37 mouse cellular contexts compared by ENCODE assay signal in the genomic region with DNA sequence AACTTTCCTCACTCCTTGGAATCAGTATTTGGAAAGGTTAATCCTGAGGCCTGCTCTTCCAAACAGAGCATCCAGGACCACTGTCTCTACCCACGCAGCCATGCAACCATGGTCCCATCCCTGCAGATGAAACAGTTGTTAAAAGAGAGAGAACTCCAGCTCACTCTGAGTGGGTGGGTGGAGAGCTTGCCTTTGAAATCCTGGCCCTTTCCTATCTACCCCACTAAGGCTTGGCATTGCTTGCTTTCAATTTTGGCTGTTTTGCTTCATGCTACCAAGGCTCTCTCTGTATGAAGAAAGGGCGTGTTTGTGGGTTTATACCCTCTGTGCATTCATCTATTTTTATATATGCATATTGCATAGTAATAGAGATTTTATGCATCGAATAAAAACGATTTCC. TPM values are rescaled to one million over a fixed set of nuclear protein-coding genes. Genes with fewer than 3 reads are reported as not detected.
DNase-seq lines count a peak whose midpoint lies in the region; ATAC-seq and TF ChIP-seq lines count a peak whose summit lies in the region.
"Had no signal": no experiment of that assay in that cellular context is flagged by ENCODE, and none has a peak within 500 bp of the region (broad histone marks: within the 10 kb centered on the region; RNA-seq: fewer than 3 reads in every experiment).

No protein-coding gene starts in this region.

- no peaks in the 10 kb centered on the region; the same call in 1 of the 2 replicates for H3K27me3 ChIP-seq in forebrain, embryonic 13.5 days
- H3K27me3 ChIP-seq in forebrain, embryonic 10.5 days (ENCODE audit: poor library complexity, severe bottlenecking): no peaks in the 10 kb centered on the region
- no peaks in the 10 kb centered on the region for H3K27me3 ChIP-seq in hindbrain, embryonic 16.5 days (replicated peaks; ENCODE audit: control insufficient read depth, insufficient read depth, low read length)
- H3K27me3 ChIP-seq in hindbrain, embryonic 12.5 days: 0 out of 2 replicates have a peak, but pooled peaks cover 2% of the 10 kb centered on the region
- no peaks in the 10 kb centered on the region for H3K27me3 ChIP-seq in lung, embryonic 14.5 days (ENCODE audit: insufficient read depth, low read length)
- H3K27me3 ChIP-seq in forebrain, embryonic 16.5 days (replicated peaks; ENCODE audit: control insufficient read depth, insufficient read depth, low read length): no peaks in the 10 kb centered on the region
- H3K27me3 ChIP-seq: CH12.LX; heart, embryonic 13.5 days; neural tube, embryonic 13.5 days had no signal

- peaks cover 31% of the 10 kb centered on the region for H3K4me1 ChIP-seq in forebrain, embryonic 13.5 days
- no peaks in the 10 kb centered on the region for H3K4me1 ChIP-seq in forebrain, embryonic 10.5 days
- H3K4me1 ChIP-seq in hindbrain, embryonic 16.5 days (ENCODE audit: control insufficient read depth, insufficient read depth, low read depth, low read length): no peaks in the 10 kb centered on the region
- peaks cover 4% of the 10 kb centered on the region; the same call in 1 of the 2 replicates for H3K4me1 ChIP-seq in hindbrain, embryonic 12.5 days
- H3K4me1 ChIP-seq in lung, embryonic 14.5 days (ENCODE audit: insufficient read depth): peaks cover 20% of the 10 kb centered on the region; the same call in 1 of the 2 replicates
- H3K4me1 ChIP-seq in forebrain, embryonic 16.5 days (replicated peaks; ENCODE audit: control insufficient read depth, insufficient read depth, low read length): peaks cover 34% of the 10 kb centered on the region
- H3K4me1 ChIP-seq: heart, embryonic 13.5 days had no signal

- H3K9me3 ChIP-seq in forebrain, embryonic 13.5 days (replicated peaks): no peaks in the 10 kb centered on the region
- H3K9me3 ChIP-seq in forebrain, embryonic 10.5 days: no peaks in the 10 kb centered on the region
- H3K9me3 ChIP-seq in hindbrain, embryonic 16.5 days (ENCODE audit: control insufficient read depth, low read length): no peaks in the 10 kb centered on the region
- H3K9me3 ChIP-seq in hindbrain, embryonic 12.5 days (replicated peaks): no peaks in the 10 kb centered on the region
- no peaks in the 10 kb centered on the region for H3K9me3 ChIP-seq in lung, embryonic 14.5 days (ENCODE audit: low read depth, low read length)
- H3K9me3 ChIP-seq in forebrain, embryonic 16.5 days (ENCODE audit: control insufficient read depth, low read length): no peaks in the 10 kb centered on the region
- H3K9me3 ChIP-seq: heart, embryonic 13.5 days; neural tube, embryonic 13.5 days had no signal

- H3K9ac ChIP-seq in forebrain, embryonic 13.5 days: no peak overlapping the region
- H3K9ac ChIP-seq in hindbrain, embryonic 16.5 days (ENCODE audit: low read depth, low read length): no peak overlapping the region
- H3K9ac ChIP-seq in hindbrain, embryonic 12.5 days: no peak overlapping the region
- H3K9ac ChIP-seq in lung, embryonic 14.5 days: no peak overlapping the region
- no peak overlapping the region for H3K9ac ChIP-seq in forebrain, embryonic 16.5 days (replicated peaks; ENCODE audit: low read depth, low read length)
- H3K9ac ChIP-seq: heart, embryonic 13.5 days; liver, embryonic 14.5 days; neural tube, embryonic 13.5 days had no signal

- 84% methylated on average over 4 of the region's 4 CpGs for whole genome bisulfite sequencing in forebrain, embryonic 13.5 days
- whole genome bisulfite sequencing in forebrain, embryonic 10.5 days: 89% methylated on average over 4 of the region's 4 CpGs
- WGBS in hindbrain, embryonic 16.5 days: 83% methylated on average over 4 of the region's 4 CpGs
- 88% methylated on average over 4 of the region's 4 CpGs for WGBS in hindbrain, embryonic 12.5 days
- 66% methylated on average over 4 of the region's 4 CpGs for WGBS in lung, embryonic 14.5 days
- 69% methylated on average over 4 of the region's 4 CpGs for WGBS in forebrain, embryonic 16.5 days

- no peaks in the 10 kb centered on the region for H3K36me3 ChIP-seq in forebrain, embryonic 13.5 days (ENCODE audit: poor library complexity, severe bottlenecking)
- H3K36me3 ChIP-seq in forebrain, embryonic 10.5 days (replicated peaks): no peaks in the 10 kb centered on the region
- no peaks in the 10 kb centered on the region for H3K36me3 ChIP-seq in hindbrain, embryonic 16.5 days (ENCODE audit: control insufficient read depth, insufficient read depth, low read length)
- no peaks in the 10 kb centered on the region for H3K36me3 ChIP-seq in hindbrain, embryonic 12.5 days
- no peaks in the 10 kb centered on the region for H3K36me3 ChIP-seq in lung, embryonic 14.5 days (ENCODE audit: insufficient read depth)
- H3K36me3 ChIP-seq in forebrain, embryonic 16.5 days (ENCODE audit: control insufficient read depth, insufficient read depth): no peaks in the 10 kb centered on the region
- H3K36me3 ChIP-seq: heart, embryonic 13.5 days; neural tube, embryonic 13.5 days had no signal

- ATAC-seq in forebrain, embryonic 13.5 days: no peak
- ATAC-seq in hindbrain, embryonic 16.5 days: no peak
- no peak for ATAC-seq in hindbrain, embryonic 12.5 days (ENCODE audit: low FRiP score)
- no peak for ATAC-seq in lung, embryonic 14.5 days (ENCODE audit: insufficient read depth)
- ATAC-seq in forebrain, embryonic 16.5 days: no peak
- ATAC-seq: activated CD4-positive, CD25-positive, alpha-beta regulatory T cell, adult 4 months; intestine, embryonic 16.5 days; midbrain, embryonic 16.5 days had no signal

- H3K27ac ChIP-seq in forebrain, embryonic 13.5 days: 0 out of 2 replicates have a peak overlapping the region, but pooled peaks have one; percentile 35
- no peak overlapping the region for H3K27ac ChIP-seq in forebrain, embryonic 10.5 days
- H3K27ac ChIP-seq in hindbrain, embryonic 16.5 days (ENCODE audit: low read depth, low read length): peak overlapping the region; percentile 9; the same call in 1 of the 2 replicates
- no peak overlapping the region for H3K27ac ChIP-seq in hindbrain, embryonic 12.5 days
- H3K27ac ChIP-seq in lung, embryonic 14.5 days (ENCODE audit: low read depth): peak overlapping the region; percentile 58; the same call in 1 of the 2 replicates
- peak overlapping the region; percentile 16; the same call in 1 of the 2 replicates for H3K27ac ChIP-seq in forebrain, embryonic 16.5 days (ENCODE audit: low read length)
- H3K27ac ChIP-seq: heart, embryonic 13.5 days; kidney, postnatal 0 days; liver, embryonic 14.5 days; neural tube, embryonic 13.5 days had no signal

- DNase-seq in forebrain, embryonic 10.5 days (ENCODE audit: extremely low spot score, low spot score): no peak
- no peak for DNase-seq in lung, embryonic 14.5 days
- no peak for DNase-seq in lung, postnatal 36 days
- DNase-seq in cerebellum, adult 11 months: no peak
- DNase-seq: adrenal gland, adult 2 months; adrenal gland, postnatal 36 days; cerebellum, adult 8-10 months; cerebellum, postnatal 25 days; gastrocnemius, postnatal 10 days; heart, postnatal 10 days; kidney, adult 8-10 months; kidney, postnatal 4 days; liver; lung, adult 2 months; lung, postnatal 14 days; right cerebral cortex, postnatal 4 days; thymus, postnatal 4 days had no signal

- no peak for TF ChIP-seq CTCF in lung, embryonic 14.5 days (IDR thresholded peaks at IDR 0.05; ENCODE audit: low read depth)

- H3K4me2 ChIP-seq in forebrain, embryonic 13.5 days: no peak overlapping the region
- H3K4me2 ChIP-seq in hindbrain, embryonic 16.5 days (ENCODE audit: low read length): no peak overlapping the region
- no peak overlapping the region for H3K4me2 ChIP-seq in hindbrain, embryonic 12.5 days (replicated peaks)
- H3K4me2 ChIP-seq in lung, embryonic 14.5 days: no peak overlapping the region
- no peak overlapping the region for H3K4me2 ChIP-seq in forebrain, embryonic 16.5 days (ENCODE audit: low read length)
- H3K4me2 ChIP-seq: heart, embryonic 13.5 days; midbrain, embryonic 11.5 days; neural tube, embryonic 13.5 days had no signal

- H3K4me3 ChIP-seq in forebrain, embryonic 13.5 days: no peak overlapping the region
- no peak overlapping the region for H3K4me3 ChIP-seq in forebrain, embryonic 10.5 days
- H3K4me3 ChIP-seq in hindbrain, embryonic 16.5 days (ENCODE audit: low read length): no peak overlapping the region
- no peak overlapping the region for H3K4me3 ChIP-seq in hindbrain, embryonic 12.5 days
- H3K4me3 ChIP-seq in lung, embryonic 14.5 days (ENCODE audit: low read depth, low read length): no peak overlapping the region
- H3K4me3 ChIP-seq in forebrain, embryonic 16.5 days (replicated peaks; ENCODE audit: low read length): no peak overlapping the region
- H3K4me3 ChIP-seq: heart, embryonic 13.5 days; neural tube, embryonic 13.5 days had no signal

RNA-seq across cellular contexts. Expression of gene Gm11011, which starts 12.0 kb away (rescaled TPM):
- polyA plus RNA-seq in forebrain, embryonic 13.5 days (2015; fragmentation: Nextera tagmentation; extraction: Ambion mirVana): not detected in 2 replicates
- polyA plus RNA-seq in forebrain, embryonic 10.5 days (2016; fragmentation: Nextera tagmentation; extraction: Ambion mirVana): not detected in 2 replicates
- not detected in 2 replicates for polyA plus RNA-seq in hindbrain, embryonic 16.5 days (2015; fragmentation: Nextera tagmentation; extraction: Ambion mirVana)
- polyA plus RNA-seq in hindbrain, embryonic 12.5 days (2016; fragmentation: Nextera tagmentation; extraction: Ambion mirVana): not detected in 2 replicates
- not detected in 2 replicates for polyA plus RNA-seq in lung, embryonic 14.5 days (2014; fragmentation: Nextera tagmentation; extraction: Ambion mirVana)
- polyA plus RNA-seq in forebrain, embryonic 16.5 days (2015; fragmentation: Nextera tagmentation; extraction: Ambion mirVana): not detected in 2 replicates
- polyA plus RNA-seq: activated CD4-positive, CD25-positive, alpha-beta regulatory T cell, adult 4 months; adrenal gland, adult 2 months; C2C12; embryonic facial prominence, embryonic 11.5 days; gonadal fat pad, adult 2 months; heart, embryonic 13.5 days; intestine, embryonic 16.5 days; kidney, postnatal 0 days; limb, embryonic 11.5 days; liver, embryonic 14.5 days; lung, adult 2 months; midbrain, embryonic 11.5 days; midbrain, embryonic 16.5 days; neural tube, embryonic 13.5 days; spleen, adult 2 months; testis, adult 2 months; thymus, postnatal 0 days had no signal

RNA-seq across cellular contexts. Expression of gene Tshz2, which starts 33.2 kb away (rescaled TPM):
- polyA plus RNA-seq in forebrain, embryonic 13.5 days (2015; fragmentation: Nextera tagmentation; extraction: Ambion mirVana): 8.7 and 9.8 TPM in 2 replicates
- polyA plus RNA-seq in forebrain, embryonic 10.5 days (2016; fragmentation: Nextera tagmentation; extraction: Ambion mirVana): 0.88 and 0.98 TPM in 2 replicates
- polyA plus RNA-seq in hindbrain, embryonic 16.5 days (2015; fragmentation: Nextera tagmentation; extraction: Ambion mirVana): 32.0 and 33.5 TPM in 2 replicates
- 19.3 and 26.5 TPM in 2 replicates for polyA plus RNA-seq in hindbrain, embryonic 12.5 days (2016; fragmentation: Nextera tagmentation; extraction: Ambion mirVana)
- polyA plus RNA-seq in lung, embryonic 14.5 days (2014; fragmentation: Nextera tagmentation; extraction: Ambion mirVana): 7.9 and 8.9 TPM in 2 replicates
- polyA plus RNA-seq in forebrain, embryonic 16.5 days (2015; fragmentation: Nextera tagmentation; extraction: Ambion mirVana): 6.1 and 12.0 TPM in 2 replicates
- polyA plus RNA-seq: C2C12 had no signal

Comparison
In these comparisons a context has a peak if more than half of its experiments do, and no peak if none do; other contexts are left out.
1. H3K27ac ChIP-seq: peak in forebrain, embryonic 13.5 days (single experiment), hindbrain, embryonic 16.5 days (single experiment), lung, embryonic 14.5 days (single experiment) and forebrain, embryonic 16.5 days (single experiment); none in forebrain, embryonic 10.5 days (single experiment) and hindbrain, embryonic 12.5 days (single experiment).